Mouse (Mus musculus): ENCODE measurements at regions not wholly inside any gene's neighbourhood (a gene's known extent, or its start where the extent isn't known, plus 50 kb on each side); places are given as distances from the start of the nearest gene placed in this dataset.

GRCm38 (mm10) chr9:116352801-116353494 lies 177.8 kb upstream of the Tgfbr2 start:
- no peak for TF ChIP-seq CTCF (IDR thresholded peaks at IDR 0.05; ENCODE audit: extremely low read depth, insufficient read depth, insufficient read length, insufficient replicate concordance)
- no peak for TF ChIP-seq POLR2A (IDR thresholded peaks at IDR 0.05; ENCODE audit: low read depth, low read length)

All from spleen, adult 2 months (tissue).